Mouse (Mus musculus) forebrain, embryonic 13.5 days (tissue): ENCODE results near the gene Slc43a2. TPM values are rescaled to one million over a fixed set of nuclear protein-coding genes. Genes with fewer than 3 reads are reported as not detected.

Experiments used
- ATAC-seq: fragments of 200-750 bp; cut with Nextera tagmentation; 2 replicates; pipeline ENCODE4 v1.8.0; 2017
- H3K27ac ChIP-seq: fragments of 300-500 bp; sonication (generic); 2 replicates; pipeline ENCODE4 v1.5.1; 2015; ENCODE audit warnings: inconsistent platforms, mild to moderate bottlenecking, moderate library complexity
- H3K27me3 ChIP-seq: fragments of 300-500 bp; sonication (generic); 2 replicates; pipeline ENCODE4 v1.6.1; 2015; ENCODE audit warnings: mild to moderate bottlenecking, inconsistent platforms
- H3K36me3 ChIP-seq: fragments of 300-500 bp; sonication (generic); 2 replicates; pipeline ENCODE4 v1.6.1; 2015; ENCODE audit warnings: mild to moderate bottlenecking, inconsistent platforms; ENCODE audit not compliant: poor library complexity, severe bottlenecking
- H3K4me1 ChIP-seq: fragments of 300-500 bp; sonication (generic); 2 replicates; pipeline ENCODE4 v1.6.1; 2015; ENCODE audit warnings: inconsistent platforms
- H3K4me2 ChIP-seq: fragments of 300-500 bp; sonication (generic); 2 replicates; pipeline ENCODE4 v1.6.1; 2015; ENCODE audit warnings: inconsistent platforms, mild to moderate bottlenecking, moderate library complexity
- H3K4me3 ChIP-seq: fragments of 300-500 bp; sonication (generic); 2 replicates; pipeline ENCODE4 v1.5.1; 2015; ENCODE audit warnings: mild to moderate bottlenecking, inconsistent platforms
- H3K9ac ChIP-seq: fragments of 300-500 bp; sonication (generic); 2 replicates; pipeline ENCODE4 v1.6.1; 2015; ENCODE audit warnings: mild to moderate bottlenecking, inconsistent platforms
- H3K9me3 ChIP-seq: fragments of 300-500 bp; sonication (generic); replicated peaks from 2 replicates; pipeline ENCODE4 v1.6.1; 2016; ENCODE audit warnings: inconsistent platforms
- WGBS: fragments of 180-500 bp; shearing (Covaris S2); methylation state at CpG from one replicate; pipeline ENCODE4 v1.1.7; 2015; 5-methylcytosine and 5-hydroxymethylcytosine counted together
- polyA plus RNA-seq: library from polyadenylated mRNA; unstranded; fragments of >200 nt; fragmentation: Nextera tagmentation; extraction: Ambion mirVana; gene quantifications from 2 replicates; pipeline ENCODE4 v1.2.1, GENCODE M21; 2015

The Slc43a2 gene
- polyA plus RNA-seq, 1 experiment from 2014 or later = 11.3 TPM

- ATAC-seq = no peak
- WGBS = 59% methylated on average over 1 of the region's 1 CpGs
- H3K27me3 ChIP-seq = no peaks in the 10 kb centered on the region
- H3K9me3 ChIP-seq = no peaks in the 10 kb centered on the region
- no peak overlapping the region for H3K4me2 ChIP-seq
- H3K36me3 ChIP-seq = peaks cover 77% of the 10 kb centered on the region
- no peak overlapping the region for H3K9ac ChIP-seq
- H3K4me1 ChIP-seq = no peaks in the 10 kb centered on the region
- H3K27ac ChIP-seq = no peak overlapping the region
- H3K4me3 ChIP-seq = no peak overlapping the region
These were observed 73.8 kb downstream of the Slc43a2 start for GRCm38 (mm10) chr11:75605318-75605717.

- no peak overlapping the region for H3K4me2 ChIP-seq
- 91% methylated on average over 5 of the region's 5 CpGs for WGBS
- no peak for ATAC-seq
- no peaks in the 10 kb centered on the region for H3K27me3 ChIP-seq
- no peak overlapping the region for H3K4me3 ChIP-seq
- no peak overlapping the region for H3K9ac ChIP-seq
- no peaks in the 10 kb centered on the region for H3K9me3 ChIP-seq
- peaks cover 78% of the 10 kb centered on the region for H3K36me3 ChIP-seq
- H3K27ac ChIP-seq = no peak overlapping the region
- H3K4me1 ChIP-seq = no peaks in the 10 kb centered on the region
These were observed 77.3 kb downstream of the Slc43a2 start for GRCm38 (mm10) chr11:75608776-75609175.

- no peak for ATAC-seq
- H3K4me1 ChIP-seq = no peaks in the 10 kb centered on the region
- no peak overlapping the region for H3K9ac ChIP-seq
- 88% methylated on average over 2 of the region's 2 CpGs for WGBS
- H3K9me3 ChIP-seq = no peaks in the 10 kb centered on the region
- peaks cover 80% of the 10 kb centered on the region for H3K36me3 ChIP-seq
- H3K27ac ChIP-seq = no peak overlapping the region
- no peak overlapping the region for H3K4me3 ChIP-seq
- H3K27me3 ChIP-seq = no peaks in the 10 kb centered on the region
- H3K4me2 ChIP-seq = no peak overlapping the region
These were observed 78.5 kb downstream of the Slc43a2 start for GRCm38 (mm10) chr11:75610021-75610420.

DNA sequence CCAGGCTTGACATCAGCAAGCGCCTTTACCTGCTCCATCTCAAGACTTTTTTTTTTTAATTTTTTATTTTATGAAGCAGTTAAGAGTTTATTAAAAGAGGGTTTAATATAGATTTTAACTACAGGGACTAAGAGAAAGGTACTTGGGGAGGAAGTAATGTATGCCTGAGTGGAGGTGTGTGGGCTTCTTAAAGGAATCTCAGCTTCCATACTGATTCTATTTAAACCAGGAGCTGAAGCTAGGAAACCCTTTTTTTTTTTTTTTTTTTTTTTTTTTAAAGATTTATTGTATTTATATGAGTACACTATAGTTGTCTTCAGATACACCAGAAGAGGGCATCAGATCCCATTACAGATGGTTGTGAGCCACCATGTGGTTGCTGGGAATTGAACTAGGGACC is 83.3 kb downstream of the Slc43a2 start:
- H3K4me2 ChIP-seq = no peak overlapping the region
- H3K9ac ChIP-seq = no peak overlapping the region
- no peak overlapping the region for H3K4me3 ChIP-seq
- no peak overlapping the region for H3K27ac ChIP-seq
- H3K27me3 ChIP-seq = no peaks in the 10 kb centered on the region
- H3K36me3 ChIP-seq = peaks cover 80% of the 10 kb centered on the region
- H3K9me3 ChIP-seq = no peaks in the 10 kb centered on the region
- no peaks in the 10 kb centered on the region for H3K4me1 ChIP-seq
- no peak for ATAC-seq
- WGBS = 93% methylated on average over 1 of the region's 1 CpGs

DNA sequence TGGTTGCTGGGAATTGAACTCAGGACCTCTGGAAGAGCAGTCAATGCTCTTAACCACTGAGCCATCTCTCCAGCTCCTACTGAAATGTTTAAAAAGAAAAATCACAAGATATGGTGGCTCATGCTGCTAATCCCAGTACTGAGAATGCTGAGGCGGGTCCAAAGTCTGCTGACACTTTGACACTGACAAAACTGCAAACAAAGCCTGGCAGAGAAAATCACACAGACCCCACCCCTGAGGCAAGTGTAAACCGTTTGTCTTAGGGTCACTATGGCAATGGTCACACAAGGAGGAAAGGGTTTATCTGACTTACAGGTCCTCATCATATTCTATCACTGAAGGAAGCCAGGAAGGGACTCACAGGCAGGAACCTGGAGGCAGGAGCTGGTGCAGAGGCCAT is 84.1 kb downstream of the Slc43a2 start:
- Histone ChIP-seq H3K9ac (no peak overlapping the region), H3K4me2 (no peak overlapping the region), H3K27me3 (no peaks in the 10 kb centered on the region), H3K36me3 (peaks cover 80% of the 10 kb centered on the region), H3K9me3 (no peaks in the 10 kb centered on the region), H3K27ac (no peak overlapping the region), H3K4me3 (no peak overlapping the region), H3K4me1 (no peaks in the 10 kb centered on the region)
- ATAC-seq = no peak
- 89% methylated on average over 2 of the region's 2 CpGs for WGBS

- ATAC-seq = no peak
- no peak overlapping the region for H3K4me2 ChIP-seq
- H3K27me3 ChIP-seq = no peaks in the 10 kb centered on the region
- peaks cover 77% of the 10 kb centered on the region for H3K36me3 ChIP-seq
- no peak overlapping the region for H3K4me3 ChIP-seq
- no peak overlapping the region for H3K9ac ChIP-seq
- 85% methylated on average over 5 of the region's 5 CpGs for WGBS
- no peaks in the 10 kb centered on the region for H3K9me3 ChIP-seq
- H3K27ac ChIP-seq = no peak overlapping the region
- no peaks in the 10 kb centered on the region for H3K4me1 ChIP-seq
These were observed 87.6 kb downstream of the Slc43a2 start for GRCm38 (mm10) chr11:75619133-75619532.

DNA sequence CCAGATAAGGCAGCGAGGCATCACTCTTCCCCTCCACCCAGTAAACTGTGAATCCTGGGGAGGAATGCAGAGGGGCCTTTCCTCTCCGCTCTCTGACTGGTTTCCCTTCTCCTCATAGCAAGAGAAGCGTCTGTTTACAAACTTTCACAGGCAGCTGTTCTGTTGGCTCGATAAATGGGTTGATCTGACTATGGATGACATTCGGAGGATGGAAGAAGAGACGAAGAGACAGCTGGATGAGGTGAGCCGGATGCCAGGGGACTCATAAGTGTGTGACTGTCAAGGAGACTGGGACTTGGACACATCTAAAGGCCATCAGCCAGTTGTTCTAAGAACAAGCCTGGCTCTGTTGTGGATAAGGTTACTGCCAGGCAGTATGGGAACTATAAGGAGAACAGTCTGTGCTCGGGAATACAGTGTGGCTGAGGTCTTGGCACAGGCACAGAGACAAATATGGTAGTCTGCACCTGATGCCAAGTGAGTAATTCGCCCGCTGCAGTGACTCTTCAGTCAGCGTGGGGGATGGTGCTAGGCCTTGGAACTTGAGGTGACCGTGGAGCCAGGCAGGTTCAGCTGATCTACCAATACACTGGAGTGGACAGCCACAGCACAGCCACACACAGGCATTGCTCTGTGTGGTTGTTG is 88.8 kb downstream of the Slc43a2 start:
- Histone ChIP-seq H3K4me1 (no peaks in the 10 kb centered on the region), H3K4me3 (no peak overlapping the region), H3K9me3 (no peaks in the 10 kb centered on the region), H3K36me3 (peaks cover 78% of the 10 kb centered on the region), H3K9ac (no peak overlapping the region), H3K27me3 (no peaks in the 10 kb centered on the region), H3K4me2 (no peak overlapping the region), H3K27ac (no peak overlapping the region)
- no peak for ATAC-seq
- 87% methylated on average over 12 of the region's 12 CpGs for whole genome bisulfite sequencing

- WGBS = 93% methylated on average over 2 of the region's 2 CpGs
- Histone ChIP-seq H3K4me2 (no peak overlapping the region), H3K36me3 (peaks cover 84% of the 10 kb centered on the region), H3K4me1 (no peaks in the 10 kb centered on the region), H3K4me3 (no peak overlapping the region), H3K9ac (no peak overlapping the region), H3K9me3 (no peaks in the 10 kb centered on the region), H3K27me3 (no peaks in the 10 kb centered on the region), H3K27ac (no peak overlapping the region)
- no peak for ATAC-seq
These were observed 89.9 kb downstream of the Slc43a2 start for GRCm38 (mm10) chr11:75621426-75621825.

GRCm38 (mm10) chr11:75622588-75623329 is 91.3 kb downstream of the Slc43a2 start:
- ATAC-seq = no peak
- Histone ChIP-seq H3K4me2 (no peak overlapping the region), H3K4me3 (no peak overlapping the region), H3K9ac (no peak overlapping the region), H3K9me3 (no peaks in the 10 kb centered on the region), H3K27me3 (no peaks in the 10 kb centered on the region), H3K27ac (no peak overlapping the region), H3K36me3 (peaks cover 86% of the 10 kb centered on the region), H3K4me1 (no peaks in the 10 kb centered on the region)
- 95% methylated on average over 2 of the region's 2 CpGs for WGBS

- Histone ChIP-seq H3K4me1 (no peaks in the 10 kb centered on the region), H3K27ac (no peak overlapping the region), H3K27me3 (no peaks in the 10 kb centered on the region), H3K9ac (no peak overlapping the region), H3K4me2 (no peak overlapping the region), H3K36me3 (peaks cover 85% of the 10 kb centered on the region), H3K9me3 (no peaks in the 10 kb centered on the region), H3K4me3 (no peak overlapping the region)
- 80% methylated on average over 2 of the region's 2 CpGs for WGBS
- no peak for ATAC-seq
These were observed 92.6 kb downstream of the Slc43a2 start for GRCm38 (mm10) chr11:75624102-75624554.

GRCm38 (mm10) chr11:75625820-75626219 is 94.3 kb downstream of the Slc43a2 start:
- Histone ChIP-seq H3K27ac (0 out of 2 replicates have a peak overlapping the region, but pooled peaks have one; percentile 31), H3K27me3 (no peaks in the 10 kb centered on the region), H3K4me2 (no peak overlapping the region), H3K4me3 (no peak overlapping the region), H3K36me3 (peaks cover 68% of the 10 kb centered on the region), H3K9ac (0 out of 2 replicates have a peak overlapping the region, but pooled peaks have one; percentile 5), H3K9me3 (no peaks in the 10 kb centered on the region), H3K4me1 (peaks cover 8% of the 10 kb centered on the region)
- no peak for ATAC-seq
- 90% methylated on average over 4 of the region's 4 CpGs for WGBS
